Mouse (Mus musculus): ENCODE data around the gene Ids.

DNA sequence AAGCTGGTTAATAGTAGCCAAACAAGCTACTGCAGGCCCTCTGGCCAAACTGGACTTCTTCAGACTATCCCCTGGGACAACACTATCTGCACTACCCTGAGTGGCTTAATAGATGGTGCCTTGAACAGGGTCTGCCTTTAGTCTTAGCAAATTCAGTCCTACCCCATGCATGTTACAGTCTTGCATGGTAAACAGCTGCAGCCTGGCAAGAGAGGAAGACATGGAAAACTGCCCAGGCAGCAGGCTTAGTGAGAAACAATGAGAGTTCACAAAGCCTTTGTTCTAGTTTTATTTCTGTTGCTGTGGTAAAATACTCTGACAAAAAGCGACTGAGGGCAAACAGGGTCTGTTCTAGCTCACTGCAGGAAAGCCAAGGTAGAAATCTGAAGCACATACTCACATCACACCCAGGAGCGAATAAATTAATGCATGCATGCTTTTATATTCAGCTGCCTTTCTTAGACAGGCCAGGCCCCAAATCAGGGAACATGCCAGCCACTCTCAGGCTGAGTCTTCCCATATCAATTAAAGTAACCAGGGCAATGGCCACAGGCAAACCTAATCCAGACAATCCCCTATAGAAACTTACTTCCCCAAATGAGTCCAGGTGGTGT, 36.2 kb downstream of the Ids start:
- TF ChIP-seq CTCF (IDR thresholded peaks at IDR 0.05; ENCODE audit: insufficient read depth, low read depth, low read length): no peak
- no peak for TF ChIP-seq POLR2A (IDR thresholded peaks at IDR 0.05; ENCODE audit: insufficient read depth, low read depth, low read length)
